Mouse (Mus musculus) midbrain, embryonic 14.5 days (tissue): Measurements from ENCODE around the gene Atrip. TPM values are rescaled to one million over a fixed set of nuclear protein-coding genes. Genes with fewer than 3 reads are reported as not detected.
A peak's percentile ranks its signal among the peaks of the same experiment; 100 is the strongest.

Experiments used
- ATAC-seq: fragments of 200-750 bp; cut with Nextera tagmentation; 2 replicates; pipeline ENCODE4 v1.8.0; 2017; ENCODE audit warnings: moderate number of reproducible peaks, moderate library complexity; ENCODE audit not compliant: low FRiP score, low TSS enrichment
- DNase-seq: peaks from one replicate; pipeline ENCODE4 v3.0.0-alpha.2; 2015
- H3K27ac ChIP-seq: fragments of 300-500 bp; sonication (generic); replicated peaks from 2 replicates; pipeline ENCODE4 v1.5.1; 2014; ENCODE audit warnings: mild to moderate bottlenecking, low read depth, low read length, moderate library complexity
- H3K27me3 ChIP-seq: fragments of 300-500 bp; sonication (generic); 2 replicates; pipeline ENCODE4 v1.6.1; 2014; ENCODE audit warnings: low read length, control low read depth, mixed read lengths; ENCODE audit not compliant: control insufficient read depth, insufficient read depth
- H3K36me3 ChIP-seq: fragments of 300-500 bp; sonication (generic); 2 replicates; pipeline ENCODE4 v1.6.1; 2014; ENCODE audit warnings: low read length, control low read depth; ENCODE audit not compliant: control insufficient read depth, insufficient read depth
- H3K4me1 ChIP-seq: fragments of 300-500 bp; sonication (generic); 2 replicates; pipeline ENCODE4 v1.6.1; 2014; ENCODE audit warnings: mild to moderate bottlenecking, antibody characterized with exemption, low read length, control low read depth; ENCODE audit not compliant: control insufficient read depth, insufficient read depth
- H3K4me2 ChIP-seq: fragments of 300-500 bp; sonication (generic); 2 replicates; pipeline ENCODE4 v1.6.1; 2014; ENCODE audit warnings: mild to moderate bottlenecking, low read length, moderate library complexity
- H3K4me3 ChIP-seq: fragments of 300-500 bp; sonication (generic); replicated peaks from 2 replicates; pipeline ENCODE4 v1.5.1; 2014; ENCODE audit warnings: low read depth, low read length
- H3K9ac ChIP-seq: fragments of 300-500 bp; sonication (generic); replicated peaks from 2 replicates; pipeline ENCODE4 v1.6.1; 2014; ENCODE audit warnings: mild to moderate bottlenecking, low read length, moderate library complexity
- H3K9me3 ChIP-seq: fragments of 300-500 bp; sonication (generic); 2 replicates; pipeline ENCODE4 v1.6.1; 2016; ENCODE audit warnings: low read length, control low read depth, mixed read lengths; ENCODE audit not compliant: control insufficient read depth
- WGBS: fragments of 180-500 bp; shearing (Covaris S2); extraction: QIAGEN DNeasy Blood & Tissue Kit; methylation state at CpG from one replicate; pipeline ENCODE4 v1.1.7; 2014; 5-methylcytosine and 5-hydroxymethylcytosine counted together
- polyA plus RNA-seq: library from polyadenylated mRNA; unstranded; fragments of >200 nt; fragmentation: Nextera tagmentation; extraction: Ambion mirVana; gene quantifications from 2 replicates; pipeline ENCODE4 v1.2.1, GENCODE M21; 2014

Atrip gene
- polyA plus RNA-seq, 1 experiment from 2014 or later, result 26.5 TPM

GRCm38 (mm10) chr9:109102541-109102940, 28.6 kb upstream of the Atrip start:
- no peak overlapping the region for H3K27ac ChIP-seq
- no peaks in the 10 kb centered on the region for H3K9me3 ChIP-seq
- H3K4me2 ChIP-seq, result no peak overlapping the region
- no peak overlapping the region for H3K9ac ChIP-seq
- peaks cover 80% of the 10 kb centered on the region for H3K36me3 ChIP-seq
- peaks cover 19% of the 10 kb centered on the region for H3K4me1 ChIP-seq
- no peaks in the 10 kb centered on the region for H3K27me3 ChIP-seq
- DNase-seq (no peak), ATAC-seq (no peak)
- H3K4me3 ChIP-seq, result no peak overlapping the region
- 93% methylated on average over 3 of the region's 3 CpGs for WGBS

GRCm38 (mm10) chr9:109101933-109102445, 28.1 kb upstream of the Atrip start:
- peaks cover 75% of the 10 kb centered on the region for H3K36me3 ChIP-seq
- no peak overlapping the region for H3K9ac ChIP-seq
- ATAC-seq (no peak), DNase-seq (no peak)
- H3K4me2 ChIP-seq, result no peak overlapping the region
- 89% methylated on average over 5 of the region's 5 CpGs for WGBS
- no peak overlapping the region for H3K27ac ChIP-seq
- H3K4me3 ChIP-seq, result no peak overlapping the region
- no peaks in the 10 kb centered on the region for H3K9me3 ChIP-seq
- no peaks in the 10 kb centered on the region for H3K27me3 ChIP-seq
- H3K4me1 ChIP-seq, result peaks cover 25% of the 10 kb centered on the region

GRCm38 (mm10) chr9:109100307-109100928, 26.5 kb upstream of the Atrip start:
- H3K4me1 ChIP-seq, result peaks cover 28% of the 10 kb centered on the region
- no peak overlapping the region for H3K9ac ChIP-seq

GRCm38 (mm10) chr9:109098969-109099368, 25.0 kb upstream of the Atrip start:
- H3K27ac ChIP-seq, result peak overlapping the region; percentile 100; the same call in 1 of the 2 replicates
- ATAC-seq (no peak), DNase-seq (peak; percentile 62)
- peaks cover 36% of the 10 kb centered on the region for H3K4me1 ChIP-seq
- H3K4me3 ChIP-seq, result no peak overlapping the region
- H3K4me2 ChIP-seq, result peak overlapping the region; percentile 97
- peaks cover 45% of the 10 kb centered on the region for H3K36me3 ChIP-seq
- peak overlapping the region; percentile 97; the same call in 1 of the 2 replicates for H3K9ac ChIP-seq
- WGBS, result 57% methylated on average over 6 of the region's 6 CpGs
- H3K9me3 ChIP-seq, result no peaks in the 10 kb centered on the region
- no peaks in the 10 kb centered on the region for H3K27me3 ChIP-seq

More at GRCm38 (mm10) chr9:109100307-109100928, 26.5 kb upstream of the Atrip start:
- Histone ChIP-seq H3K4me2 (no peak overlapping the region), H3K4me3 (no peak overlapping the region), H3K27ac (no peak overlapping the region), H3K27me3 (no peaks in the 10 kb centered on the region), H3K36me3 (peaks cover 59% of the 10 kb centered on the region), H3K9me3 (no peaks in the 10 kb centered on the region)
- ATAC-seq (no peak), DNase-seq (no peak)
- 86% methylated on average over 20 of the region's 20 CpGs for WGBS

- DNase-seq, result no peak
- no peak for ATAC-seq
- no peaks in the 10 kb centered on the region for H3K27me3 ChIP-seq
- no peaks in the 10 kb centered on the region for H3K9me3 ChIP-seq
- H3K4me2 ChIP-seq, result peak overlapping the region; percentile 97
- H3K4me3 ChIP-seq, result peak overlapping the region; percentile 76
- peaks cover 39% of the 10 kb centered on the region for H3K4me1 ChIP-seq
- H3K36me3 ChIP-seq, result peaks cover 39% of the 10 kb centered on the region
- peak overlapping the region; percentile 97; the same call in 1 of the 2 replicates for H3K9ac ChIP-seq
- WGBS, result 88% methylated on average over 8 of the region's 8 CpGs
- peak overlapping the region; percentile 100 for H3K27ac ChIP-seq
Measured at GRCm38 (mm10) chr9:109098366-109098765, 24.4 kb upstream of the Atrip start.

GRCm38 (mm10) chr9:109097831-109098230, 23.9 kb upstream of the Atrip start:
- Histone ChIP-seq H3K4me3 (peak overlapping the region; percentile 76), H3K27me3 (no peaks in the 10 kb centered on the region), H3K36me3 (peaks cover 34% of the 10 kb centered on the region), H3K4me2 (peak overlapping the region; percentile 97), H3K4me1 (peaks cover 39% of the 10 kb centered on the region), H3K9ac (peak overlapping the region; percentile 97), H3K27ac (peak overlapping the region; percentile 100), H3K9me3 (no peaks in the 10 kb centered on the region)
- ATAC-seq, result no peak
- peak; percentile 48 for DNase-seq
- WGBS, result 52% methylated on average over 5 of the region's 5 CpGs

- DNase-seq (peak; percentile 30), ATAC-seq (no peak)
- H3K36me3 ChIP-seq, result peaks cover 28% of the 10 kb centered on the region
- 6% methylated on average over 6 of the region's 6 CpGs for WGBS
- H3K4me3 ChIP-seq, result peak overlapping the region; percentile 76
- peaks cover 39% of the 10 kb centered on the region for H3K4me1 ChIP-seq
- H3K27me3 ChIP-seq, result no peaks in the 10 kb centered on the region
- peak overlapping the region; percentile 97 for H3K9ac ChIP-seq
- no peaks in the 10 kb centered on the region for H3K9me3 ChIP-seq
- peak overlapping the region; percentile 100 for H3K27ac ChIP-seq
- H3K4me2 ChIP-seq, result peak overlapping the region; percentile 97
Measured at GRCm38 (mm10) chr9:109097291-109097690, 23.4 kb upstream of the Atrip start.

DNA sequence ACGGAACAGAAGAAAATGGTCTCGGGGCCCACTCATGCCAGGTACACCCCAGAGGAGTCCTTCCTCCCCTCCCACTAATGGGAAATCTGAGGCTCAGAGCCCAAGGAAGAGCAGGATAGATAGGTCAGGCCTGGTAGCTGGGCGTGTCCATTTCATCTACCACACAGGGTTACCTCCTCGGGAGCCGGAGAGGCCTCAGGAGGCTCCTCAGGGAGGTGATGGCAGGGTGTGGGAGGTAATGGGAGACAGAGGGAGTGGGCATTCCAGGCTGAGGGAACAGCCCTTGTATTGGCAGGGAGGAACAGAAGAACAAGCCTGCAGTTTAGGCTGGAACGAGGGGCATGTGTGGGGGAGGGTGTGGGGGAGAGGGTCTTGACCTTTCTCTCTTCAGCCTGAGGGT, 22.9 kb upstream of the Atrip start:
- no peak for ATAC-seq
- DNase-seq, result peak; percentile 55
- peak overlapping the region; percentile 97 for H3K4me2 ChIP-seq
- H3K4me3 ChIP-seq, result peak overlapping the region; percentile 76
- H3K4me1 ChIP-seq, result peaks cover 39% of the 10 kb centered on the region
- H3K9ac ChIP-seq, result peak overlapping the region; percentile 97
- H3K27ac ChIP-seq, result peak overlapping the region; percentile 100
- 10% methylated on average over 6 of the region's 6 CpGs for WGBS
- no peaks in the 10 kb centered on the region for H3K9me3 ChIP-seq
- no peaks in the 10 kb centered on the region for H3K27me3 ChIP-seq
- peaks cover 27% of the 10 kb centered on the region for H3K36me3 ChIP-seq

DNA sequence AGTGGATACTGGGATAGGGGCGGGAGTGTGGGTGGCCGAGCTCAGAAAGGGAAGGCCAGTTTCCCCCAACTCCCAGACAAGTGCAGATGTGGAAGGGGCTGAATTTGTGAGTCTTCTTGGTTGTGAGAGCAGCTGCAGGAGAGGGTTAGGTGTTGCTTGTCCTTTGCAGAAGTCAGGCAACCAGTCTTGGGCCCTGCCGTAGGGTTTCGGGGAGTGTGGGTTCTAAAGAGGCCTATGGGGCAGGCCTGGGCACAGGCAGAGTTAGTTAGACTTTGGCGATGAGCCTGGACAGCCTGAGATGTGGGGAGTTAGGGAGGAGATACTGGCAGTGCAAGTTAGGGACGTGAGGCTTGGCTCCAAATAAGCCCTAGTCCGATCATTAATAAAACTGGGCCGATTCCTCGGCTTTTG, 22.3 kb upstream of the Atrip start:
- peak overlapping the region; percentile 76 for H3K4me3 ChIP-seq
- H3K36me3 ChIP-seq, result peaks cover 29% of the 10 kb centered on the region
- ATAC-seq (no peak; the same call in 1 of the 2 replicates), DNase-seq (no peak)
- 4% methylated on average over 9 of the region's 9 CpGs for WGBS
- H3K9me3 ChIP-seq, result no peaks in the 10 kb centered on the region
- H3K27me3 ChIP-seq, result no peaks in the 10 kb centered on the region
- peaks cover 39% of the 10 kb centered on the region for H3K4me1 ChIP-seq
- peak overlapping the region; percentile 100 for H3K27ac ChIP-seq
- H3K9ac ChIP-seq, result peak overlapping the region; percentile 97
- peak overlapping the region; percentile 97 for H3K4me2 ChIP-seq
